Mouse (Mus musculus) ES-E14 (cell line): ENCODE measurements around the gene Nos2. TPM values are rescaled to one million over a fixed set of nuclear protein-coding genes. Genes with fewer than 3 reads are reported as not detected.
A peak's percentile ranks its signal among the peaks of the same experiment; 100 is the strongest.

Source experiments
- DNase-seq: peaks from one replicate; pipeline ENCODE4 v3.0.0-alpha.2; 2013; ENCODE audit warnings: low read depth, low spot score
- H3K27ac ChIP-seq: 2 replicates; pipeline ENCODE4 v1.5.1; 2012; ENCODE audit warnings: low read depth, mild to moderate bottlenecking, low read length, moderate library complexity, mixed read lengths; ENCODE audit not compliant: poor library complexity, insufficient read depth, severe bottlenecking
- H3K36me3 ChIP-seq: 2 replicates; pipeline ENCODE4 v1.6.1; 2012; ENCODE audit warnings: mild to moderate bottlenecking, low read length, moderate library complexity, mixed read lengths; ENCODE audit not compliant: control insufficient read depth, poor library complexity, insufficient read depth, severe bottlenecking
- H3K4me1 ChIP-seq, 2 experiments: fragments of 150-350 bp in 1 of 2; sonication (generic) in 1 of 2; 2 replicates each; pipeline ENCODE4 v1.6.1; 2012; ENCODE audit warnings: low read length in 2 of 2, mild to moderate bottlenecking in 1 of 2, mixed read lengths in 1 of 2; ENCODE audit not compliant: control insufficient read depth in 2 of 2, insufficient read depth in 2 of 2, poor library complexity in 1 of 2
- H3K4me3 ChIP-seq, 2 experiments: fragments of 150-350 bp in 1 of 2; sonication (generic) in 1 of 2; 2 replicates each; pipeline ENCODE4 v1.5.1; 2012; ENCODE audit warnings: low read length in 2 of 2, low read depth in 1 of 2, mild to moderate bottlenecking in 1 of 2, mixed read lengths in 1 of 2; ENCODE audit not compliant: insufficient read depth in 1 of 2, poor library complexity in 1 of 2, severe bottlenecking in 1 of 2
- H3K9ac ChIP-seq: 2 replicates; pipeline ENCODE4 v1.6.1; 2012; ENCODE audit warnings: low read depth, mild to moderate bottlenecking, low read length, mixed read lengths; ENCODE audit not compliant: poor library complexity, insufficient read depth, severe bottlenecking
- H3K9me3 ChIP-seq: fragments of 150-350 bp; sonication (generic); 2 replicates; pipeline ENCODE4 v1.6.1; 2012; ENCODE audit warnings: low read depth, mild to moderate bottlenecking, low read length; ENCODE audit not compliant: control insufficient read depth, insufficient read depth
- CHD2 ChIP-seq: IDR thresholded peaks from 2 replicates; pipeline ENCODE4 v1.6.1; 2014; ENCODE audit warnings: mild to moderate bottlenecking, low read depth, low read length, inconsistent platforms
- in situ Hi-C, 2 experiments: fragments of 600-800 bp; cut with MboI; formaldehyde crosslinking; loops; one replicate each; pipeline ENCODE4 v1.15.1; 2025; ENCODE audit warnings: low sequenced_read_pairs in 2 of 2, inconsistent platforms in 1 of 2; ENCODE audit not compliant: unreplicated experiment in 2 of 2
- total RNA-seq: library from RNA; depleted of rRNA; stranded (reverse); fragments of 300-350 nt; gene quantifications from 2 replicates; pipeline ENCODE4 v1.2.3, GENCODE M21; 2012; rRNA removed

Gene Nos2
- total RNA-seq, 1 experiment, result 0.22 TPM

DNA sequence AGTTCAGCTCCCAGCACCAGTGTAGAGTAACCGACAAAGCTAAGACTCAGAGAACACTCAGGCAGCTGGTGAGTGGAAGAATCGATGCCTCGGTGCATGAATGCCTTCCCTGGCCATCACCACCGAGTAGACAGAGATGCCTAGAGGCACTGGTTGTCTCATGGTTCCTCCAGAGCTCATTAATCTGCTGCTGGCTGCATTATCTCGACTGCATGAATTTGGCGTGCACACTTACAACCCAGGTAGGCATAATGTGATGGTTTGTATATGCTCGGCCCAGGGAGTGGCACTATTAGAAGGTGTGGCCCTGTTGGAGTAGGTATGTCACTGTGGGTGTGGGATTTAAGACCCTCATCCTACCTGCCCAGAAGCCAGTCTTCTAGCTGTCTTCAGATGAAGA lies 88.3 kb downstream of the Nos2 start:
- TF ChIP-seq CHD2, result no peak
- no peak for DNase-seq

More for the DNA sequence above, 88.3 kb downstream of the Nos2 start:
- Histone ChIP-seq H3K4me1 (peaks cover 8 to 26% of the 10 kb centered on the region in 2 experiments), H3K9me3 (no peaks in the 10 kb centered on the region), H3K4me3 (no peak overlapping the region), H3K9ac (no peak overlapping the region), H3K27ac (peak overlapping the region; percentile 26; the same call in 1 of the 2 replicates), H3K36me3 (no peaks in the 10 kb centered on the region)
- in situ Hi-C loops, result no loop called here

Other genes starting within 250 kb of the Nos2 start
- gene Nlk, start 223.4 kb upstream of the Nos2 start, total RNA-seq, result 20.9 and 24.7 TPM in 2 replicates
- 33.3 and 35.7 TPM in 2 replicates for gene Ccnq, start 169.1 kb upstream of the Nos2 start, total RNA-seq
- 19.1 TPM in 2 replicates for gene Lyrm9, start 94.2 kb upstream of the Nos2 start, total RNA-seq
- gene Lgals9, start 64.2 kb downstream of the Nos2 start, total RNA-seq, result 3.8 and 8.6 TPM in 2 replicates
- gene Ksr1, start 225.6 kb downstream of the Nos2 start, total RNA-seq, result 10.7 and 11.3 TPM in 2 replicates